Mouse (Mus musculus): Measurements from ENCODE around the gene Cadm2.

Cadm2 gene

GRCm38 (mm10) chr16:67121781-67122180 lies 498.9 kb downstream of the Cadm2 start:
- DNase-seq, result no peak

- DNase-seq, result no peak
These were observed 514.1 kb downstream of the Cadm2 start for GRCm38 (mm10) chr16:67106478-67107061.

- DNase-seq, result no peak
These were observed 524.0 kb downstream of the Cadm2 start for GRCm38 (mm10) chr16:67096706-67097105.

GRCm38 (mm10) chr16:67095916-67096315 lies 524.8 kb downstream of the Cadm2 start:
- no peak for DNase-seq

GRCm38 (mm10) chr16:67089747-67090146 lies 531.0 kb downstream of the Cadm2 start:
- DNase-seq, result no peak

- no peak for DNase-seq
These were observed 541.4 kb downstream of the Cadm2 start for GRCm38 (mm10) chr16:67079318-67079717.

GRCm38 (mm10) chr16:67076169-67076895 lies 544.4 kb downstream of the Cadm2 start:
- no peak for DNase-seq

GRCm38 (mm10) chr16:67068461-67068860 lies 552.2 kb downstream of the Cadm2 start:
- no peak for DNase-seq

- DNase-seq, result no peak
These were observed 589.8 kb downstream of the Cadm2 start for GRCm38 (mm10) chr16:67030918-67031317.

GRCm38 (mm10) chr16:67019856-67020255 lies 600.9 kb downstream of the Cadm2 start:
- DNase-seq, result no peak

GRCm38 (mm10) chr16:67017710-67018109 lies 603.0 kb downstream of the Cadm2 start:
- no peak for DNase-seq

GRCm38 (mm10) chr16:67003161-67003560 lies 617.5 kb downstream of the Cadm2 start:
- DNase-seq, result no peak

GRCm38 (mm10) chr16:67001707-67002106 lies 619.0 kb downstream of the Cadm2 start:
- no peak for DNase-seq

GRCm38 (mm10) chr16:66997461-66997860 lies 623.2 kb downstream of the Cadm2 start:
- DNase-seq, result no peak

GRCm38 (mm10) chr16:66987741-66988140 lies 633.0 kb downstream of the Cadm2 start:
- DNase-seq, result no peak

- no peak for DNase-seq
These were observed 633.8 kb downstream of the Cadm2 start for GRCm38 (mm10) chr16:66986879-66987278.

- DNase-seq, result no peak
These were observed 649.8 kb downstream of the Cadm2 start for GRCm38 (mm10) chr16:66970912-66971311.

- no peak for DNase-seq
These were observed 651.1 kb downstream of the Cadm2 start for GRCm38 (mm10) chr16:66969520-66970144.

- DNase-seq, result no peak
These were observed 652.4 kb downstream of the Cadm2 start for GRCm38 (mm10) chr16:66968336-66968735.

- DNase-seq, result no peak
These were observed 653.0 kb downstream of the Cadm2 start for GRCm38 (mm10) chr16:66967686-66968085.

- DNase-seq, result no peak
These were observed 661.6 kb downstream of the Cadm2 start for GRCm38 (mm10) chr16:66959146-66959545.

GRCm38 (mm10) chr16:66955876-66956275 lies 664.8 kb downstream of the Cadm2 start:
- DNase-seq, result no peak

- DNase-seq, result no peak
These were observed 684.4 kb downstream of the Cadm2 start for GRCm38 (mm10) chr16:66936332-66936731.

GRCm38 (mm10) chr16:66925517-66925916 lies 695.2 kb downstream of the Cadm2 start:
- no peak for DNase-seq
